Mouse (Mus musculus) spleen, embryonic (tissue): ENCODE data around the gene Uvrag.

ENCODE experiments used
- CTCF ChIA-PET: fragments of 350-600 bp; sonication (Branson Sonifier 250); formaldehyde crosslinking; loops from one replicate; lab custom pipeline; 2022; lab: Charles Lee

Uvrag gene

GRCm38 (mm10) chr7:98867053-98867793 lies 273.7 kb downstream of the Uvrag start:
- CTCF ChIA-PET = no interaction called here

DNA sequence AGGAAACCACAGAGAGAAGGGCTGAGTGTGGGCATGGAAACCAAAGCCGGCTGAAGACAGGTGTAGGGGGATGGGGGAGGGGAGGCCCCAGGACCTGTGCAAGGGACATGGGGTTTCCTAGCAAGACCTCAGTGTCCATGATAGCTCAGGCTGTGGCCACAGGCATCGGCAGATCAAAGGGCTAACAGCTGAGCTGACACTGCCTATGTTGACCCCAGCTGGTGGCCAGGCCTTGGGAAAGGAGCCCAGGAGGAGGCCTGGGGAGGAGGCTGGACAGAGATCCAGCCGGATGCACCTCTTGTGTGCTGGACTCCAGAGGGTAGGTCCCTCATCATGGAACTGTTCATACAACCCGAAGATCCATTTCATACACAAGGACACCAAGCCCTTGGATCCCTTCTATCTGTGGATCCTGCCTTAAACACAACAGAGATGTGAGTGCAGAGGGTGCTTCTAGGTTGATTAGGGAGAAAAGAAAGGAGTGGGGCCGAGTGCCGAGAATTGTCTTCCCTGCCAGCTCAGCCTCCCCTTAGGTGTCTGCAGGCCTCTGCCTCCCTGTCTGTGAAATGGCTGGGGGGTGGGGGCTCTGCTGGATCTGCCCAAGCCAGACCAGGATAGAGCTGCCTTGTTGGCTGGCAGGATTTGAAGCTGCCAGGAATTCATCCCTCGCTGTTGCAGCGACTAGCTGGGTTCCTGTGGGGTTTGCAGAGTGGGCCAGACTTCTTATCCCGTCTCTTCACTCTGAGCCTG lies 276.8 kb downstream of the Uvrag start:
- CTCF ChIA-PET = no interaction called here

- CTCF ChIA-PET = interaction anchor here (0.6 kb wide), 1 partner anchor 26 kb away, joined by 4 read pairs; no protein-coding TSS in a partner anchor
Measured at GRCm38 (mm10) chr7:98862994-98863393, 277.9 kb downstream of the Uvrag start.

DNA sequence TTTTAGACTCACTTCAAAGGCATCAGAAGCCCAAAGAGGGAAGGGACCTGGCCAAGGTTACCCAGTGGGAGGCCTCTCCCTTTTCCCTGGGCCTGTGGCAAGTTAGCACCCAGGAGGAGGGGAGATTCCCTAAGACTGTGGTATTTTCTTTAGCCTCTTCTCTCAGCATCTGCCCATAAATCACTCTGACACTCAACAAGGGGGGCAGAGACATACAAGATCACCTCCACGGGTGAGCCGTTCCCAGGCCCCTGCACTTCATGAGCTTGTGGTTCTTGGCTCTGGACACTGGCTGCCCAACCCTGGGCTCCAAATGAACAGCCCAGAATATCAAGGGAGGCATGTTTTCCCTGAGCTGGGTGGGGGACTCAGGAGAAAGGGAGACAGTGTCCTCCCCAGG lies 279.9 kb downstream of the Uvrag start:
- CTCF ChIA-PET = no interaction called here

DNA sequence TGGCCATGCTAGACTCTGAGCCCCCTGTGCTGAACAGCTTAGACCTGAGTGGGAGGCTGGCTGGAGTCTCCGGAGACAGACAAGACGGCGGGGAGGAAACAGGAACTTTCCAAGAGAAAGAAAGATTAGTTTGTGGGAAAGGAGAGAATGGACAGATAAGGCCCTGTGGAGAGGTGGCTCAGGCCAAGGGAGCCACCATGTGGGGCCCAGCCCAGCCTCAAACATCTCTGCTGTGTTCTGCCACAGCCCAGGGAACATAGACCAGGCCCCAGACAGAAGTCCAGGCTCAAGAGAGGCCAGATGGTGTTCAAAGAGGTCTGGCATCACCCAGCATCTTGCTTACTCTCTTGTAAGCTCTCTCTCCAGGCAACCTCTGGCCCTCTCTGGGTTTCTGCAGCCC lies 283.8 kb downstream of the Uvrag start:
- CTCF ChIA-PET = no interaction called here

DNA sequence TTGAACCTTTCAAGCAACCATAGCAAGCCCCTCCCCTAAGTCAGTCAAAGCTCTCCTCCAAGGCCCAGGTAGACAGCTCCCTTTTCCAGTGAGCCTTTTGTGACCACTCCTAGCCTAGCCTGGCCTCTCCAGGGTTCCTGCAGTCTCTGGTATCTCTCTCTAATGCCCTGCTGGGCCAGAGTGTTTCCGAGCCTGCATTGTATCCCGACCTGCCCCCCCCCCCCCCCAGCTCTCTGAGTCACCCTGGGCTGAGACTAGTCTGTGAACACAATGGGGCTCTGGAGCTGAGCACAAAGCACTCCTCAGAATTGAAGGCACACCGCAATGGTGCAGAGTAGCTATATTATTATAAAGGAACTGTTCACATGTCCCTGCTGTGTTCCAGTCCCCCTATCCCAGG lies 284.8 kb downstream of the Uvrag start:
- CTCF ChIA-PET = no interaction called here

DNA sequence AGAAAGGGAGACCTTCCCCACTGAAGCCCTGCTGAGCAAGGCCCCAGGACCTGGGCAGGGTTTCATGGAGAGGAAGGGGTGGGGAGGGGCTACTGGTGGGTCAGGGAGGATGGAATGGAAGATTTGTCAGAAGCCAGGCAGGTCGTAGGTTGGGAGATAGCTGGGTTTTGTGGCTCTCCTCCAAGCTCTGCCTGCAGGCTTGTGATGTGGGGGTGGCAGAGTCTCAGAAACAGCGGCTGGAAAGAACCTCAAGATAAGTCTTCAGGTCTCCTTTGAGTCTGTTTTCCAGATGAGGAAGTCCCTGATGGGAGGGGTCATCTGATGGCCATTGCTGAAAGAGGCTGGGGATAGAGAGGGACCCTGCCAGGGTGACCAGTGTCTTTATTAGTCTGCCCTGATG lies 285.6 kb downstream of the Uvrag start:
- CTCF ChIA-PET = no interaction called here

DNA sequence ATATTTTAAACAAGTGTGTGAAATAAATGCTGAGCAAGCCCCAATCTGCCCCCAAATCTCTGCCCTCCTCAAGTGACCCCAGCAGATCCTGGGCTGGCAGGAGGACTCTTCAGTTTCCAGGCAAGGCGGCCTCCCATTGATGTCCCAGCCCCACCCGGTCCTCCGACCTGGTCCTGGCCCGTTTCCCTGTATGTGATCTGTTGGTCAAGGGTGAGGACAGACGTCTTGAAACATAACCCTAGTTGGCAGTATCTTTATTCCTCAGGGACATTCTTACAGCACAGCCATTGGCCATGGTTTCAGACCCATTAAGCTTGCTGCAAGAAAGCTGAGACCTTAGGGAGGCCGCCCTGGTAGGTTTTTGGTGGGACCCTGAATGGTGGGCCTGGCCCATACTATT lies 287.1 kb downstream of the Uvrag start:
- CTCF ChIA-PET = no interaction called here

DNA sequence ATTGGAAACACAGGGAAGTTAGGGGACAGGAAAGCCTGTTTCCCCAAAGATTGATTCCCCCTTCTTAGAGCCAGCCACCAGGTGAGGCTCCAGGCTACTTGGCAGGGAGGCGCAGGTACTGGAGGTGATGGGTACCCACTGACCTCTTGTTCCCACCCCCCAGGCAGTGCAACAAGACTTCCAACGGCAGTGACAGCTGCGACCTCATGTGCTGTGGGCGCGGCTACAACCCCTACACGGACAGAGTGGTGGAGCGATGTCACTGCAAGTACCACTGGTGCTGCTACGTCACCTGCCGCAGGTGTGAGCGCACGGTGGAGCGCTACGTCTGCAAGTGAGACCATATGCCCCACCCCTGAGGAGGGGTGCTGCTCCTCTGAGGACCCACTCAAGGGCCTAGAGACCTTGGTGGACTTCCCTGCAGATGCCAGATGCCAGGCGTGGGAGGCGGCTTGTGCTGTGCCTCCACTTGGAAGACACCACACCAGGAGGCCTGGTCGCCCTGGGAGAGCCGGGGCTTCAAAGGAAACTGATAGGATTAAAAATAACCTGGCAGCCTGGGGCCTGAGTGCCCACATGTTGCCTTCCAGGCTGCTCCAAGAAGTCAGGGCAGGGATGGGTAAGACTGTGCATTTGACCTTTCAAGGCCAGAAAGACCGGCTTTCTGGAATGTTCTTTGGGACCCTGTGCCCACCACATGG lies 287.8 kb downstream of the Uvrag start:
- CTCF ChIA-PET = no interaction called here

DNA sequence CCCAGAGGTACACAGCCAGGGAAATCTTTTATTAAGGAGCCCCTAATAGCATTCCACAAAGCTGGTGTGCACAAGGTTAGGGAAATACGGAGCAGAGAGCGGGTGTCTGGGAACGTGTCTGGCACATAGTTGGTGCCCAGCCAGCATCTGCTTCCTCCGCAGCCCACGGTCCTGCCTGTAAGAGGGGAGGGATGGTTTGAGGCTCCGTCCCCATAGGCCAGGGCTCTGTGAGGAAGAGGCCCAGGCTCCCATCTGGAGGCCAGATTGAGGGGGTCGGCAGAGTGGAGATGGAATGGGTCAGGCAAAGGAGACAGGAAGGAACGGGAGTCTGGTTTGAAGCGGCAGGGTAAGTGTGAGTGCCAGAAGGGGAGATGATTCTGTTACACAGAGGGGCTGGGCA lies 289.7 kb downstream of the Uvrag start:
- CTCF ChIA-PET = no interaction called here

DNA sequence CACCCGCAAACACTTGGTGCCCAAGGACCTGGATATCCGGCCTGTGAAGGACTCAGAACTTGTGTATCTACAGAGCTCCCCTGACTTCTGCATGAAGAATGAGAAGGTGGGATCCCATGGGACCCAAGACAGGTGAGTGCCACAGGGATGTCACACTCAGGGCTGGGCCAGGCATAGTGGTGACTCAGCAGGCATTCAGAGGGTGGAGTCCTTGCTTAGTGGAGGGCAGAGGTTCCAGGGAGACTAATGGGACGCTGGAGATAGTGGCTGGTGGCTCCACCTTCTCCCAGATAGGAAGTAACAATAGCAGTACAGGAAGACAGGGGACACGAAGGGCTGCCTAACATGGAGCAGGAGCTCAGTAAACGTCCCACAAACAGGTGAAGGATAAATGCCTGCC lies 290.6 kb downstream of the Uvrag start:
- CTCF ChIA-PET = no interaction called here

- CTCF ChIA-PET = no interaction called here
Measured at GRCm38 (mm10) chr7:98848899-98849640, 291.9 kb downstream of the Uvrag start.

DNA sequence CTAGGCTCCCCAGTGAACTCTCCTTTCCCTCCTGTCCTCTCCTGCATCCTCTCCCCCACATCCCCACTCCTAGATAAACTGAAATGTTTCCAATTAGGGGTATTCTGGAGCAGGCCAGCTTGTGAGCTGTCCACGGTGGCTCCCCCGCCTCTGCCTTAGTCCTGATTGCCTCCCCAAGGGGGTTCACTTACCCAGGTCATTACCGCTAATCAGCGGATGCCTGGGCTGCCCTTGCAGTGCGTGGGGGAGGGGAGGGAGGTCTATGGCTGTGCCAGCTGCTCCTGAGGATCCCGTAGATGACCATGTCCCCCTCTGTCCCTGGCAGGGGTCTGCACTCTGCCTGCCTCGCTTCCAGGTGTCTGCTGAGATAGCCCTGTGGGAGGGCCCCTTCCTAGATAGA lies 297.3 kb downstream of the Uvrag start:
- CTCF ChIA-PET = no interaction called here

DNA sequence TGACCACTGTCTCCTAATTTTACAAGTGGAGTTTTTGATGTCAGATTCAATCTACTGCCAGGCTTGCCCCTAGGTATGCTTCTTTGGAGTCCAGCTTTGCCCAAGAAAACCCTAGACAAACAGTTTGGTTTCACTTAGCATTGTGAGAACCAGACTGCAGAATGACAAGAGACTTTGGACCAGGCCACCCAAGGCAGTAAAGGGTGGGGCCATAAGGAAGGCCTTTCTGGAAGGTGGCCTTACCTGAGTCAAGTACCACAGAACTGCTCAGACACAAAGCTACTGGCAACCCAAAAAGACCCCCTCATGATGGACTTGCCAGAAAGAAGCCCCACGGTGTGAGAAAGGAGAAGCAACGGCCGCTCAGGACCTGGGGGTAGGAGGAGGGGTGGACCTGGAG lies 297.9 kb downstream of the Uvrag start:
- CTCF ChIA-PET = no interaction called here

- CTCF ChIA-PET = interaction anchor here (0.7 kb wide), 1 partner anchor 1914 kb away, joined by 7 read pairs; no protein-coding TSS in a partner anchor
Measured at GRCm38 (mm10) chr7:98841802-98842201, 299.1 kb downstream of the Uvrag start.

DNA sequence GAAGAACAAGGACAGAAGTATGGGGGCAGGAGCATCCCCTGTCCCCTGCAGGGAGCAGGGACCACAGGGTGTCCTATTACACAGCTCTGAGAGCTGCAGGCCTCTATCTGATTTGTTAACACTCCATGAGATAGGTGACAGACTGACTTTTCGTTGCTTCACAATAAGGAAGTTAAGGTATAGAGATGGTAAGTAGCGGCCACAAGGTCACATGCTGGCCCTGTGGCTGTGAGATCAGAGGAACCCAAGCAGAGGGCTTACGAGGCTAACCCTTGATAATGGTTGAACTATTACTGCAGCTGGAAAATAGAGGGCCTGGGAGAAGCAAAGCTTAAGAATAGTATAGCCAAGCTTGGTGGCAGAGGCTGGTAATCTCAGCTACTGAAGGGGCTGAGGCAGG lies 300.2 kb downstream of the Uvrag start:
- CTCF ChIA-PET = no interaction called here

DNA sequence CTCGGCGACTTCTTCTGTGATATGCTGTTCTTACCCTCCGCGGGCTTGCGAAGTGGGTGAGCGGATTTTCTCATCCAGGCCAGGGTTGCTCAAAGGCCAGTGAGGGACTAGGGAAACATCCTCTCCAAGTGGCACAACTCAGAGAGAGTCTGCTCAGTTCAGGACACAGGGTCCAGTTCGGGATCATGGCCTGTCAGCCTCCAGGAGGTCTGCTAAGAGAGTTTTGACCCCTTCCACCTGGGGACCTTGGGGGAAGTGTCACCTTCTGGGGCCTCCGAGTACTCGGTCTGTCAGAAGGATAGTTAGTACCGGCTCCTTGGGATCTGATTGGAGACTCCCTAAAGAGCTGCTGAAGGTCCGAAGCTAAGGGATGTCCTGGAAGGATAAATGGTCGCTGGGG lies 301.6 kb downstream of the Uvrag start:
- CTCF ChIA-PET = no interaction called here

- CTCF ChIA-PET = no interaction called here
Measured at GRCm38 (mm10) chr7:98838729-98839141, 302.2 kb downstream of the Uvrag start.

GRCm38 (mm10) chr7:98837901-98838300 lies 303.0 kb downstream of the Uvrag start:
- CTCF ChIA-PET = interaction anchor here (1.1 kb wide), 1 partner anchor 94 kb away, joined by 4 read pairs; no protein-coding TSS in a partner anchor

- CTCF ChIA-PET = interaction anchor here (0.7 to 0.8 kb wide), 3 partner anchors 26 to 245 kb away, joined by 3 to 4 read pairs (median 3); no protein-coding TSS in a partner anchor
Measured at GRCm38 (mm10) chr7:98836646-98837045, 304.3 kb downstream of the Uvrag start.
